Mouse (Mus musculus) midbrain, postnatal 0 days (tissue): ENCODE measurements around the gene Olfr424. TPM values are rescaled to one million over a fixed set of nuclear protein-coding genes. Genes with fewer than 3 reads are reported as not detected.

Experiments
- ATAC-seq: fragments of 200-750 bp; cut with Nextera tagmentation; 2 replicates; pipeline ENCODE4 v1.8.0; 2017; ENCODE audit warnings: moderate number of reproducible peaks, mild to moderate bottlenecking, moderate TSS enrichment, moderate library complexity; ENCODE audit not compliant: low FRiP score
- DNase-seq: peaks from one replicate; pipeline ENCODE4 v3.0.0-alpha.2; 2015; ENCODE audit warnings: low spot score
- H3K27ac ChIP-seq: fragments of 300-500 bp; sonication (generic); 2 replicates; pipeline ENCODE4 v1.5.1; 2014; ENCODE audit warnings: low read depth, mild to moderate bottlenecking, low read length, mixed read lengths
- H3K27me3 ChIP-seq: fragments of 300-500 bp; sonication (generic); 2 replicates; pipeline ENCODE4 v1.6.1; 2014; ENCODE audit warnings: low read length, control low read depth, mixed read lengths; ENCODE audit not compliant: insufficient read depth
- H3K36me3 ChIP-seq: fragments of 300-500 bp; sonication (generic); 2 replicates; pipeline ENCODE4 v1.6.1; 2014; ENCODE audit warnings: low read length, control low read depth, mixed read lengths; ENCODE audit not compliant: insufficient read depth
- H3K4me1 ChIP-seq: fragments of 300-500 bp; sonication (generic); 2 replicates; pipeline ENCODE4 v1.6.1; 2014; ENCODE audit warnings: mild to moderate bottlenecking, control low read depth, antibody characterized with exemption, low read length, mixed read lengths; ENCODE audit not compliant: insufficient read depth
- H3K4me2 ChIP-seq: fragments of 300-500 bp; sonication (generic); 2 replicates; pipeline ENCODE4 v1.6.1; 2014; ENCODE audit warnings: low read depth, mild to moderate bottlenecking, low read length, mixed read lengths; ENCODE audit not compliant: poor library complexity, severe bottlenecking
- H3K4me3 ChIP-seq: fragments of 300-500 bp; sonication (generic); 2 replicates; pipeline ENCODE4 v1.5.1; 2014; ENCODE audit warnings: low read depth, mild to moderate bottlenecking, low read length, moderate library complexity
- H3K9ac ChIP-seq: fragments of 300-500 bp; sonication (generic); replicated peaks from 2 replicates; pipeline ENCODE4 v1.6.1; 2014; ENCODE audit warnings: mild to moderate bottlenecking, low read length, moderate library complexity, mixed read lengths; ENCODE audit not compliant: poor library complexity, severe bottlenecking
- H3K9me3 ChIP-seq: fragments of 300-500 bp; sonication (generic); 2 replicates; pipeline ENCODE4 v1.6.1; 2016; ENCODE audit warnings: low read length, control low read depth
- CTCF ChIP-seq: IDR thresholded peaks from 2 replicates; pipeline ENCODE4 v1.5.1; 2016; ENCODE audit warnings: antibody characterized with exemption, mild to moderate bottlenecking
- WGBS: fragments of 180-500 bp; shearing (Covaris S2); extraction: QIAGEN DNeasy Blood & Tissue Kit; methylation state at CpG from one replicate; pipeline ENCODE4 v1.1.7; 2014; 5-methylcytosine and 5-hydroxymethylcytosine counted together
- polyA plus RNA-seq: library from polyadenylated mRNA; unstranded; fragments of >200 nt; fragmentation: Nextera tagmentation; extraction: Ambion mirVana; gene quantifications from 2 replicates; pipeline ENCODE4 v1.2.1, GENCODE M21; 2015
- total RNA-seq: library from RNA; depleted of rRNA; stranded (reverse); fragments of >200 nt; gene quantifications from 2 replicates; pipeline ENCODE4 v1.2.3, GENCODE M21; 2014; rRNA removed

Olfr424 gene
- total and polyA plus RNA-seq, 2 experiments from 2014 or later = not detected

DNA sequence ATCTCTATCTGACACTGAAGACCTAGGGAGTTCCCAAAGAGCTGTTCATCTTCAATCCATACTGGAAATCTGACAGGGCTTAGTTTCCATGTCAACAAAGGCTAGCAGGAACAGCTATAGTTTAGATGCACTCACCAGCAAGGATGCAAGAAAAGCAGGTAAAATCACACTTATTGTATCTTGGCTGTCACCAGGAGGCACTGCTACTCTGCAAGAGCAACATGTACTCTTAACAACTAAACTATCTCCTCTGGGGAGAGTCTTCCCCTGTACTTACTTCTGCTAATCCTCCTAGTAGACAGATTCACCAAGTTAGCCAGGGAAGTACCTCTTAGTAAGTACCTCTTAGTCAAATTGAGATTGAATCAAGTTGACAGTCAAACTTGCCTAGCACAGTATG lies 37.7 kb downstream of the Olfr424 start:
- no peaks in the 10 kb centered on the region for H3K9me3 ChIP-seq
- H3K9ac ChIP-seq = no peak overlapping the region
- DNase-seq (no peak), ATAC-seq (no peak)
- H3K4me2 ChIP-seq = no peak overlapping the region
- H3K27ac ChIP-seq = no peak overlapping the region
- no peaks in the 10 kb centered on the region for H3K36me3 ChIP-seq
- no peaks in the 10 kb centered on the region for H3K4me1 ChIP-seq
- TF ChIP-seq CTCF = no peak
- no peak overlapping the region for H3K4me3 ChIP-seq
- H3K27me3 ChIP-seq = no peaks in the 10 kb centered on the region

DNA sequence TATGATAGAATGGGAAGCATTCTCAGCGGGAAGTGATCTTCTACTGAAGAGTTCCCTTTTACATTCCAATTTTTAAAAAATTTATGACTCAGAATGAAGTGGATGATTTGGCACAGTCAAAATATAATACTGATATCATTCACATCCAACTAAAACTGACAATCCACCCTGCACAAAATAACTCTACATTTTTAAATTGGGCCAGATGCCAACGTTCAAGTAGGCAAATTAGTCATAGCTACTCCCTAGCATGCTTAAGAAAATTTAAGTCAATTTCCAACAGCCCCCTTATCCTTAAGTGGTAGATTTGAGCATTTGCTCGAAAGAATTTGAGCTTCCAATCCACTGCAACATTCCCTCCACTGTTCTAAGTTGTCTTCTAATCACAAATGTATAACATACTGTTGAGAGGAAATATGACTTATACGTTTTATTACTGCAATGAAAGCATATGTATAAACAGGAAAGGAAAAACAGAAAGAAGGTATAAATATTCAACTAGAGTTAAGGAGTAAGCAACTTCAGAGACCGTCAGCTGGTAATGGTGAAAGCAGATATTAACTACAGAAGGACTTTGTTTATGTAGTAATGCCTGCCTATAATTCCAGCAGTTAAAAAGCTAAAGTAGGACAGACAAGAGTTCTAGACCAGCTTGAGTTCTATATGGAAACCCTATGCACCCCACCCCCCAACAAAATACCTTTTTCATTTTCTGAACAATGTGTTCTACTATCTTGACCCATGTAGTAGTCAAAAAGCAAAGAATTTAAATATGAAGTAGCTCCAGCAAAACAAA lies 39.6 kb downstream of the Olfr424 start:
- no peak for TF ChIP-seq CTCF
- Histone ChIP-seq H3K36me3 (no peaks in the 10 kb centered on the region), H3K27me3 (no peaks in the 10 kb centered on the region), H3K9ac (no peak overlapping the region), H3K4me2 (no peak overlapping the region), H3K27ac (no peak overlapping the region), H3K4me1 (no peaks in the 10 kb centered on the region), H3K9me3 (no peaks in the 10 kb centered on the region), H3K4me3 (no peak overlapping the region)
- WGBS = 89% methylated on average over 5 of the region's 5 CpGs
- no peak for DNase-seq
- ATAC-seq = no peak

DNA sequence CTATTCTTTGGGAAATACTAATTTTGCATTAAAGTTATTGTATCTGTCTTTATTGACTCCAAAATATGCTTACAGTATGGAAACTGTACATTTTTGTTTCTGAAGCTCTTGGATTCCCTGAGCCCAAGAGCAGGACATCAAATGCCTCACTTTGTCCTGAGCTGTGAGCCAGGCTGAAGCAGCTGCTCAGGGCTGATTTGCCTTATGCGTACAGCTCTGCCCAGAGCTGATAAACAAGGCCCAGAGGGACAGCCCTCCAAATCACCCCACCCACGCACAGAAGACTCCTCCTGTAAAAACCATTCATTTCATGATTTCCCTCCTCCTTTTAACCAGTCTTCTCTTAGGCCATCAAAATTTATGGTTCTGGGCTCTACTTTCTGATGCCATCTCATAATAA lies 40.2 kb downstream of the Olfr424 start:
- no peak for ATAC-seq
- 48% methylated on average over 2 of the region's 2 CpGs for WGBS
- no peaks in the 10 kb centered on the region for H3K4me1 ChIP-seq

DNA sequence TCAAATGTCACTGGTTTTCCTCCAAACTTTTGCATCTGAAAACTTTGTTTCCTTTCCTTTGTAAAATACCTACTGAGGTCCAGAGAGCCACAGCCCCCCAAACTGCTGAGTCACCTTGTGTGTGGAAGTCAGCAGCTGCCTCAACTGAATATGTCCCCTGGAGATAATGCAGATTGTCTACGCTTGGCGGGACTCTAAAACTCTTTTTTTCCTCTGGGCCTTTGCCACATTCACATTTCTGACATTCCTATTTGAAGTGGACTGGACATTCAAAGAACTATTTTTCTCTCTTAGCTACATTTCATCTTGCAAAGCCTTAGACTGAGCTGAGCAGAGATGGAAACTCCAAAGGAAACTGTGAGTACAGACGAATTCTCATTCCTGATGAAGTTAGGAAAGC lies 41.3 kb downstream of the Olfr424 start, which contains the start of gene Spta1:
TSS of gene Spta1 (plus strand) at position 172 of the 400 bp plus-strand sequence.
- Histone ChIP-seq H3K27ac (no peak within 1 kb of the TSS), H3K27me3 (no peaks in the 10 kb centered on the region), H3K4me3 (no peak within 1 kb of the TSS), H3K36me3 (no peaks in the 10 kb centered on the region), H3K9me3 (no peaks in the 10 kb centered on the region), H3K9ac (no peak within 1 kb of the TSS), H3K4me1 (no peaks in the 10 kb centered on the region), H3K4me2 (no peak within 1 kb of the TSS)
- 27% methylated on average over 3 of the region's 3 CpGs for WGBS
- DNase-seq = no peak
- no peak for TF ChIP-seq CTCF
- ATAC-seq = no peak

More for the DNA sequence above, 40.2 kb downstream of the Olfr424 start:
- H3K4me2 ChIP-seq = no peak overlapping the region
- no peak overlapping the region for H3K27ac ChIP-seq
- H3K9ac ChIP-seq = no peak overlapping the region
- H3K27me3 ChIP-seq = no peaks in the 10 kb centered on the region
- no peak overlapping the region for H3K4me3 ChIP-seq
- no peak for TF ChIP-seq CTCF
- no peak for DNase-seq
- H3K36me3 ChIP-seq = no peaks in the 10 kb centered on the region
- no peaks in the 10 kb centered on the region for H3K9me3 ChIP-seq

Other genes with a start within 250 kb of the Olfr424 start
- gene Ifi211, start 218.5 kb upstream of the Olfr424 start, total RNA-seq = 0.80 TPM in 1 of 2 replicates, not detected in the other
- gene Ifi211, start 218.5 kb upstream of the Olfr424 start, polyA plus RNA-seq = 0.34 and 0.48 TPM in 2 replicates
- 0.19 and 0.27 TPM in 2 replicates for gene Mndal, start 189.0 kb upstream of the Olfr424 start, total RNA-seq
- 1.5 and 1.8 TPM in 2 replicates for gene Mndal, start 189.0 kb upstream of the Olfr424 start, polyA plus RNA-seq
- 0.99 and 1.5 TPM in 2 replicates for gene Ifi203, start 188.8 kb upstream of the Olfr424 start, total RNA-seq
- 0.31 and 1.4 TPM in 2 replicates for gene Ifi203, start 188.8 kb upstream of the Olfr424 start, polyA plus RNA-seq
- gene Ifi202b, start 148.8 kb upstream of the Olfr424 start, total RNA-seq = not detected in 2 replicates
- gene Ifi202b, start 148.8 kb upstream of the Olfr424 start, polyA plus RNA-seq = not detected in 2 replicates
- gene Ifi205, start 99.7 kb upstream of the Olfr424 start, total RNA-seq = 0.11 TPM in 1 of 2 replicates, not detected in the other
- gene Ifi205, start 99.7 kb upstream of the Olfr424 start, polyA plus RNA-seq = not detected in 2 replicates
- gene Olfr433, start 90.8 kb upstream of the Olfr424 start, total RNA-seq = not detected in 2 replicates
- gene Olfr433, start 90.8 kb upstream of the Olfr424 start, polyA plus RNA-seq = not detected in 2 replicates
- gene Olfr432, start 82.3 kb upstream of the Olfr424 start, total RNA-seq = not detected in 2 replicates
- not detected in 2 replicates for gene Olfr432, start 82.3 kb upstream of the Olfr424 start, polyA plus RNA-seq
- not detected in 2 replicates for gene Olfr430, start 64.9 kb upstream of the Olfr424 start, total RNA-seq
- gene Olfr430, start 64.9 kb upstream of the Olfr424 start, polyA plus RNA-seq = not detected in 2 replicates
- gene Olfr429, start 47.2 kb upstream of the Olfr424 start, total RNA-seq = not detected in 2 replicates
- 0.10 TPM in 1 of 2 replicates, not detected in the other for gene Olfr429, start 47.2 kb upstream of the Olfr424 start, polyA plus RNA-seq
- gene Olfr427, start 34.6 kb upstream of the Olfr424 start, total RNA-seq = not detected in 2 replicates
- not detected in 2 replicates for gene Olfr427, start 34.6 kb upstream of the Olfr424 start, polyA plus RNA-seq
- gene Olfr231, start 10.4 kb upstream of the Olfr424 start, total RNA-seq = not detected in 2 replicates
- gene Olfr231, start 10.4 kb upstream of the Olfr424 start, polyA plus RNA-seq = not detected in 2 replicates
- not detected in 2 replicates for gene Olfr420, start 24.1 kb downstream of the Olfr424 start, total RNA-seq
- not detected in 2 replicates for gene Olfr420, start 24.1 kb downstream of the Olfr424 start, polyA plus RNA-seq
- gene Spta1, start 41.3 kb downstream of the Olfr424 start, total RNA-seq = 0.16 and 0.19 TPM in 2 replicates
- gene Spta1, start 41.3 kb downstream of the Olfr424 start, polyA plus RNA-seq = 0.04 TPM in 1 of 2 replicates, not detected in the other
- not detected in 2 replicates for gene Olfr419, start 120.5 kb downstream of the Olfr424 start, total RNA-seq
- not detected in 2 replicates for gene Olfr419, start 120.5 kb downstream of the Olfr424 start, polyA plus RNA-seq
- gene Mptx1, start 199.0 kb downstream of the Olfr424 start, total RNA-seq = not detected in 2 replicates
- gene Mptx1, start 199.0 kb downstream of the Olfr424 start, polyA plus RNA-seq = not detected in 2 replicates
- not detected in 2 replicates for gene Olfr417, start 233.6 kb downstream of the Olfr424 start, total RNA-seq
- not detected in 2 replicates for gene Olfr417, start 233.6 kb downstream of the Olfr424 start, polyA plus RNA-seq